In genomic region chr1:91430761-91431160, GRCm38 (mm10) we compare ENCODE assay signal across 31 mouse cellular contexts.
"Had no signal": no experiment of that assay in that cellular context is flagged by ENCODE, and none has a peak within 500 bp of the region (broad histone marks: within the 10 kb centered on the region; RNA-seq: fewer than 3 reads in every experiment).

No protein-coding gene starts in this region.

- H3K9me3 ChIP-seq: limb, embryonic 10.5 days; limb, embryonic 12.5 days; limb, embryonic 13.5 days; limb, embryonic 15.5 days; liver, embryonic 12.5 days; liver, embryonic 13.5 days; liver, embryonic 15.5 days; lung, embryonic 15.5 days; megakaryocyte, embryonic 14.5 days; midbrain, embryonic 10.5 days; midbrain, embryonic 12.5 days; midbrain, embryonic 15.5 days; neural tube, embryonic 12.5 days had no signal

- H3K36me3 ChIP-seq: limb, embryonic 10.5 days had no signal

- H3K27me3 ChIP-seq: limb, embryonic 12.5 days; limb, embryonic 13.5 days; limb, embryonic 15.5 days; liver, embryonic 12.5 days; liver, embryonic 13.5 days; liver, embryonic 15.5 days; lung, embryonic 15.5 days; megakaryocyte, embryonic 14.5 days; midbrain, embryonic 12.5 days; midbrain, embryonic 15.5 days; neural tube, embryonic 12.5 days had no signal

- H3K27ac ChIP-seq: left cerebral cortex, adult 2 months; limb, embryonic 10.5 days; limb, embryonic 12.5 days; limb, embryonic 13.5 days; limb, embryonic 15.5 days; liver, embryonic 12.5 days; liver, embryonic 13.5 days; liver, embryonic 14.5 days; liver, embryonic 15.5 days; lung, embryonic 15.5 days; macrophage; midbrain, embryonic 10.5 days; midbrain, embryonic 12.5 days; midbrain, embryonic 15.5 days; neural tube, embryonic 12.5 days had no signal

- H3K4me1 ChIP-seq: limb, embryonic 10.5 days; limb, embryonic 12.5 days; liver, embryonic 12.5 days; liver, embryonic 13.5 days; liver, embryonic 15.5 days; midbrain, embryonic 10.5 days; midbrain, embryonic 12.5 days; midbrain, embryonic 15.5 days; neural tube, embryonic 12.5 days had no signal

- DNase-seq: left cerebral cortex, postnatal 4 days; liver; liver, embryonic 13.5 days; liver, postnatal 0 days; lung, adult 18-20 months; lung, adult 2 months; lung, embryonic 14.5 days; lung, postnatal 10 days; lung, postnatal 14 days; lung, postnatal 36 days; lung, postnatal 4 days; midbrain, embryonic 14.5 days had no signal

- H3K4me3 ChIP-seq: left cerebral cortex, adult 2 months; limb, embryonic 10.5 days; limb, embryonic 12.5 days; limb, embryonic 13.5 days; limb, embryonic 15.5 days; liver, embryonic 12.5 days; liver, embryonic 13.5 days; liver, embryonic 15.5 days; lung, embryonic 15.5 days; megakaryocyte, embryonic 14.5 days; midbrain, embryonic 10.5 days; midbrain, embryonic 12.5 days; midbrain, embryonic 15.5 days; myocyte; neural tube, embryonic 12.5 days had no signal

- ATAC-seq: liver, embryonic 12.5 days; liver, postnatal 0 days; lung, postnatal 0 days; midbrain, embryonic 15.5 days; midbrain, embryonic 16.5 days had no signal

- H3K9ac ChIP-seq: limb, embryonic 12.5 days; limb, embryonic 13.5 days; limb, embryonic 15.5 days; liver, embryonic 12.5 days; liver, embryonic 13.5 days; liver, embryonic 14.5 days; liver, embryonic 15.5 days; liver, postnatal 0 days; lung, embryonic 14.5 days; lung, embryonic 15.5 days; midbrain, embryonic 12.5 days; midbrain, embryonic 15.5 days; neural tube, embryonic 12.5 days had no signal

- H3K4me2 ChIP-seq: limb, embryonic 12.5 days; limb, embryonic 13.5 days; limb, embryonic 15.5 days; liver, embryonic 11.5 days; liver, embryonic 12.5 days; liver, embryonic 13.5 days; liver, embryonic 15.5 days; lung, embryonic 14.5 days; lung, embryonic 15.5 days; midbrain, embryonic 12.5 days; midbrain, embryonic 15.5 days; neural tube, embryonic 12.5 days had no signal
